Mouse (Mus musculus): ENCODE data around the gene Ankrd44.

DNA sequence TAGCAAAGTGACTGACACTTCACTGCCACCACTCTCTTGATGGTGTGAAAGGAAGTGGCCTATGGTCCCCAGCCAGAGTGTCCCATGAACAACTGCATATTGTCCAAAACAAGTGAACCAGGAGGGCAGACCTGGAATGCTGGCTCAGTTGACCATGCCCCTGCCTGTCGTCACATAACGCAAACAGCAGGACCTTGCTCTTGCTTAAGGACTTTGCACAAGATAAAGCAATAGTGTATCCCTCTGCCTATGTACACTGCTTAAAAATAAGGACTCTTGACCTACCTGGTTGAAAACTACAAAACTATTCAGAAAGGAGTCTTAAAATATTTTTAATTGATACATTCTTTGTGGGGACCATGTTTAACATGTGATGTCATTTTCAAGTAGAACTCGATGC is 44.7 kb downstream of the Ankrd44 start:
- TF ChIP-seq MYOD1 (IDR thresholded peaks at IDR 0.05; ENCODE audit: control insufficient read depth, insufficient read length, low read depth), result no peak
- no peak for TF ChIP-seq CTCF (IDR thresholded peaks at IDR 0.05; ENCODE audit: control insufficient read depth, insufficient read depth, insufficient read length)
- no peak for TF ChIP-seq MAX (IDR thresholded peaks at IDR 0.05)
